Mouse (Mus musculus) midbrain, embryonic 16.5 days (tissue): ENCODE data around the gene Cox10. TPM values are rescaled to one million over a fixed set of nuclear protein-coding genes. Genes with fewer than 3 reads are reported as not detected.

ENCODE experiments used
- ATAC-seq: fragments of 200-750 bp; cut with Nextera tagmentation; 2 replicates; pipeline ENCODE4 v1.8.0; 2017; ENCODE audit warnings: moderate TSS enrichment
- H3K27ac ChIP-seq: fragments of 300-500 bp; sonication (generic); 2 replicates; pipeline ENCODE4 v1.5.1; 2014; ENCODE audit warnings: mild to moderate bottlenecking, low read length, mixed read lengths
- H3K27me3 ChIP-seq: fragments of 300-500 bp; sonication (generic); 2 replicates; pipeline ENCODE4 v1.6.1; 2014; ENCODE audit warnings: low read depth, low read length, mixed read lengths; ENCODE audit not compliant: control insufficient read depth, insufficient read depth
- H3K36me3 ChIP-seq: fragments of 300-500 bp; sonication (generic); 2 replicates; pipeline ENCODE4 v1.6.1; 2014; ENCODE audit warnings: mild to moderate bottlenecking, low read length, moderate library complexity, mixed read lengths; ENCODE audit not compliant: control insufficient read depth, insufficient read depth
- H3K4me1 ChIP-seq: fragments of 300-500 bp; sonication (generic); 2 replicates; pipeline ENCODE4 v1.6.1; 2014; ENCODE audit warnings: mild to moderate bottlenecking, low read length, mixed read lengths; ENCODE audit not compliant: control insufficient read depth, insufficient read depth
- H3K4me2 ChIP-seq: fragments of 300-500 bp; sonication (generic); 2 replicates; pipeline ENCODE4 v1.6.1; 2014; ENCODE audit warnings: mild to moderate bottlenecking, low read length, mixed read lengths
- H3K4me3 ChIP-seq: fragments of 300-500 bp; sonication (generic); 2 replicates; pipeline ENCODE4 v1.5.1; 2014; ENCODE audit warnings: low read depth, mild to moderate bottlenecking, low read length, moderate library complexity, mixed read lengths
- H3K9ac ChIP-seq: fragments of 300-500 bp; sonication (generic); 2 replicates; pipeline ENCODE4 v1.6.1; 2014; ENCODE audit warnings: low read depth, low read length, mixed read lengths
- H3K9me3 ChIP-seq: fragments of 300-500 bp; sonication (generic); replicated peaks from 2 replicates; pipeline ENCODE4 v1.6.1; 2014; ENCODE audit warnings: mild to moderate bottlenecking, low read length, mixed read lengths; ENCODE audit not compliant: control insufficient read depth, poor library complexity, severe bottlenecking
- WGBS: fragments of 180-500 bp; shearing (Covaris S2); extraction: QIAGEN DNeasy Blood & Tissue Kit; methylation state at CpG from one replicate; pipeline ENCODE4 v1.1.7; 2014; 5-methylcytosine and 5-hydroxymethylcytosine counted together
- polyA plus RNA-seq: library from polyadenylated mRNA; unstranded; fragments of >200 nt; fragmentation: Nextera tagmentation; extraction: Ambion mirVana; gene quantifications from 2 replicates; pipeline ENCODE4 v1.2.1, GENCODE M21; 2015

Gene Cox10
- polyA plus RNA-seq, 1 experiment from 2014 or later = 26.1 TPM

DNA sequence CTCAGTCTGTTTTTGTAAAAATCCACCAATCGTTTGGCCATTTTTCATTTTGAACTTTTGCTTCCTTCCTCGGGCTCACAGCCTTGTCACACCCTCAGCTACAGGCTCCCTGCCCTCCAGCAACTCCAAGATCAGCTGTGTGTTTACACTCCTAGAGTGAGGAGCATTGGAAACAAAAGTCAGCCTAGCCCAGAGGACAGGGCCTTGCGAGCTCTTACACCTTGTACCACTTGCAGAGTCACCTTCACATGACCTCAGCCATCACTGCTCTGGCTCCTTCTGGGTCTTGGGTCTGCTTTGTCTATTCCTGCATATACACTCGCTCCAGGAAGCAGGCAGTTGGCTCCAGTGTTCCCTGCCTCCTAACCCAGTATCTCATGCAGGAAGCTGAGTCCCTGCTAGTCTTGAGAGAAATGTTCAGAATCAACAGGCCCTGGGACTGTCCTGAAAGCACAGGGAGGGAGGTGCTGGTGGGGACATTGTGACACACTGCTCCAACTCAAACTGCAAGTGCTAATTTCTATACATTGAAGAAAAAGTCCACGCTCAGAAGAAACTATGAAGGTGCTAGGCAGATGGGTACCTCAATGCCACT is 79.0 kb downstream of the Cox10 start:
- Histone ChIP-seq H3K27ac (no peak overlapping the region), H3K36me3 (no peaks in the 10 kb centered on the region), H3K4me2 (no peak overlapping the region), H3K4me1 (no peaks in the 10 kb centered on the region), H3K27me3 (no peaks in the 10 kb centered on the region), H3K9ac (no peak overlapping the region), H3K4me3 (no peak overlapping the region), H3K9me3 (no peaks in the 10 kb centered on the region)
- WGBS = 81% methylated on average over 5 of the region's 5 CpGs
- ATAC-seq = no peak

DNA sequence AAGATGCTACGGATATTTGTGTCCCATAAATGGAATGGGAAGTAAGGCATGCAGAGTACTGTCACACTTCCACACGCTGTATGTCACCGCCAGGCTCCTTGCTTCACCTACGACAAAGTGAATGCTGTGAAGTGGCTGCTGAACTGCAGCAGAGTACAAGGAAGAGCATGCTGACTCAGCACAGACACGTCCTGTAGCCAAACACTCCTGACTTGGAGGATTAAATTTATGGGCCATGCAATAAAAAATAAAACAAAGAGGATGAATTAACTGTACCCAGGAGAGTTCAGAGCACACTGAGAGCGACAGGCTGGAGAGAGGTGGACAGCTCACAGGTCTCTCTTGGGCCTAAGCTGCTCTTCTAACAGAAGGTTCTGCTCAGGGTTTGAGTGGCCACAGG is 79.8 kb downstream of the Cox10 start:
- H3K4me2 ChIP-seq = no peak overlapping the region

DNA sequence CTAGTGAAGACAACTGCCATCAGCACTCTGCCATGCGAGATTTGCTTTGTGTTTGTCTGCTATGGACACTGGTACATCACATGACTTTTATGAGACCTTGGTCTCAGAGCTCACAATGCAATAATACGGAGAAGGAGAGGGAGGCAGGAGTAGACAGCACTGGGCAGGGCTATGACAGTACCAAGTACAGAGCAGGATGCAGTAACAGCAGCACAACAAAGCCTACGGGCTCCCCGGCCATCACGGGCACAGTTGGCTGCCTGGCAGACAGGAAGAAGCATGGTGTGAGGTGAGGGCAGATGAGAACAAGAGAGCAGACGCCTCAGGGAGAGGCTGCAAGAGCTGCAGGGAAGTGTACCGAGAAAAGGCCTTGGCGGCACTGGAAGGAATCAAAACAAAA is 87.3 kb downstream of the Cox10 start:
- Histone ChIP-seq H3K4me3 (no peak overlapping the region), H3K9me3 (no peaks in the 10 kb centered on the region), H3K27me3 (no peaks in the 10 kb centered on the region), H3K4me1 (no peaks in the 10 kb centered on the region), H3K27ac (no peak overlapping the region), H3K4me2 (no peak overlapping the region), H3K36me3 (no peaks in the 10 kb centered on the region), H3K9ac (no peak overlapping the region)
- no peak for ATAC-seq
- 76% methylated on average over 8 of the region's 8 CpGs for WGBS

More for the DNA sequence above, 79.8 kb downstream of the Cox10 start:
- WGBS = 80% methylated on average over 6 of the region's 6 CpGs
- H3K9ac ChIP-seq = no peak overlapping the region
- H3K4me3 ChIP-seq = no peak overlapping the region
- H3K9me3 ChIP-seq = no peaks in the 10 kb centered on the region
- no peak for ATAC-seq
- no peaks in the 10 kb centered on the region for H3K4me1 ChIP-seq
- H3K27me3 ChIP-seq = no peaks in the 10 kb centered on the region
- no peak overlapping the region for H3K27ac ChIP-seq
- no peaks in the 10 kb centered on the region for H3K36me3 ChIP-seq

DNA sequence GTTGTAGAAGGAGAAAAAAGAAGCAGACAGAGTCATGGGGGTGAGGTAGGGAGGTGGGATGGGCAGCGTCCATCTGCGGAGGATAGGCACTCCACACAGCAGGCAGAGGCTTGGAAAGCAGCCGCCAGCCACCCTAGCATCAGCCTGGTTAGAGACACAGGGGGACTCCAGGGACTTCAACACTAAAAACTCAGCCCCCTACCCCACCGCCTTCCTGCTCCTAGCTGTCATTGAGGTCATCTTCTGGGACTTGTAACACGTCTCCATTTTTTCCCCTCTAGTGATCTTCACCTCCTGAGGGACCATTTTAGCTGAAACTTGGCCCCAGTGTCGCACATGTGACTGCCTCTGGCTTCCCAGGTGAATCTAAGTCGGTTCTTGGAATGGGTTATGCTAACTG is 88.5 kb downstream of the Cox10 start:
- no peaks in the 10 kb centered on the region for H3K27me3 ChIP-seq
- WGBS = 88% methylated on average over 7 of the region's 7 CpGs

DNA sequence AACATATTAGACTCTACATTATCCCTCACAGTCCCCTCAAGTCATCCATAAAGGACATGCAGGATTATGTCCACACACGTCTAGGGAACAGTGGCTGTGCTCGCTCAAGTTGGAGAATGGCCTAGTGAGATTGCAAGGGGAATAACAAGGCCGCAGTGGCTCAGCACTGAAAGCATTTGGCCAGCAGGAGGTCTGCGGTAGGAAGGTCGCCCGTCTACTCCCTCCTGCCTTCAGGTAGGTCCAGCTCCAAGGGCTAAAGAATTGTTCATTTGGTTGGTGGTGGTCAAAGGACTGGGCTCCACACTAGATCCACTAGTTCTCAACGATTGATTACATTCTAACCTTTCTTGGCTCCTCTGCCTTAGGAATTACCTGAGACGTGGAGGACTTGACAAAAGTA is 89.0 kb downstream of the Cox10 start:
- Histone ChIP-seq H3K9ac (no peak overlapping the region), H3K36me3 (no peaks in the 10 kb centered on the region), H3K9me3 (no peaks in the 10 kb centered on the region), H3K4me1 (no peaks in the 10 kb centered on the region), H3K4me2 (no peak overlapping the region), H3K27me3 (no peaks in the 10 kb centered on the region), H3K27ac (no peak overlapping the region), H3K4me3 (no peak overlapping the region)
- ATAC-seq = no peak
- WGBS = 71% methylated on average over 8 of the region's 8 CpGs

More for the DNA sequence above, 88.5 kb downstream of the Cox10 start:
- Histone ChIP-seq H3K4me3 (no peak overlapping the region), H3K36me3 (no peaks in the 10 kb centered on the region), H3K4me2 (no peak overlapping the region), H3K4me1 (no peaks in the 10 kb centered on the region), H3K9me3 (no peaks in the 10 kb centered on the region), H3K9ac (no peak overlapping the region), H3K27ac (no peak overlapping the region)
- ATAC-seq = no peak

DNA sequence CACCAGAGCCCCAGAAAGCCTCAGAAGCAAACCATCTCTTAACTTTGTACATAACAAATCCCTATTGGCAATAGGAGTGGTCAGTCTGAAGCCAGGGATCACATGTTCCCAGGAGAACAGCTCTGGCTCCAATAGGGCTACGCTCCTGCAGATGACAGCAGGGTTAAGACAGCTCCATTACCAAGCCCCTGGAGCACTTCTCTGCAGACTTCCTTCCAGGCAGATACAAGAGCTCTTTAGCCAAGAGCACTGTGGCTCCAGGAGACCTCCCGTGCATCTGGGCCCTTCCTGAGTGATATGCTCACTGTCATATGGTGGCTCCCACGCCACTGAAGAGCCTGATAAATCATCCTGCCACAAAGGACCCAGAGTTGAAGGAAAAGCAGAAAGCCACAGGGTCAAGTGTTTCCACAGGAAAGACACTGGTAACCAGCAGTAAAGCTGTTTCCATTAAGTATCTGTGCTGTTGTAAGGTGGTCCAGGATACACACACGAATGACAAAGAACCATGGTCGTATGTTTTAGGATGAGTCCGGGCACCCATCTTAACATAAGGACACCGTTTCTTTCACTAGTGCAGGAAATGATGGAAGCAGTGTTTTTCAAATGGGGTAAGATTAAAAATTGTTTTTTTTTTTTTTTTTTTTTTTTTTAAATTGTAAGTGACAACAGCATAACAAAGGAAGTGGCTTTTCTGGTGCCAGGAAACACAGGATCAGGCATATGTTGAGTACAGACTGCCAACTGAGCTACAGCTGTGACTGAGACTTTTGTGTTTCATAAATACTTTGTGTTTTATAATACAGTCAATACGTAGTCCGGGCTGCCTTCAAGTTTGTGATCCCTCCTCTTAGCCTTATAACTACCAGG is 90.0 kb downstream of the Cox10 start:
- 84% methylated on average over 9 of the region's 9 CpGs for WGBS
- no peak overlapping the region for H3K4me3 ChIP-seq
- no peak for ATAC-seq

DNA sequence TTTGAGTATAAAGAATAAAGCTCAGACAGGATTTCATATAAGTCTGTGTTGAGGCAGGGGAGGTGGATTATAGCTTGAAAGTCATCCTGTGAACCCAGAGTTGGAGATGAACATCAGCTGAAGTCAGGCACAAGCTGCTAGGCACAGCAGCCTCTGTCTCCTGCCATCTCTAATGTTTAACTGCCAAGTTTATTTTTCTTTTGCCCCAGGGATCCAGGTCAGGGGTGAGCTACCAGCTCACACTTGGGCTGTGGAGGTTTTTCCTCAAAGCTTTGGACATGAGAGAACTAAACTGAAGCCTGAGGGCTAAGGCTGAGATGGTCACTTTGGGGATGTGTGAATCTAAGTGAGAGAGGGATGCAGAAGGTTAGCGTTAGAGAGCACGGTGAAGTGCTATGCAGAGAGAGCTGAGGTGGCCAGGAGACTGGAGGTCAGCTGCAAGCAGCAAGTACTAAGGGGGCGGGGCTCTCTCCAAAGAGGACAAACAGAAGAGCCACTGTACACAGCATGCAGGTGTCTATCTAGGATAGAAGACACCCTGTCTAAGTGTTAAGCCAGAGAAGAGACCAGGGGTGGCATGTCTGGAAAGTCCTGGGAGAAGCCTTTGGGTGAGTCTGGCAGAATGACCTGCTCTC is 91.1 kb downstream of the Cox10 start:
- H3K27me3 ChIP-seq = no peaks in the 10 kb centered on the region
- H3K4me2 ChIP-seq = no peak overlapping the region
- no peaks in the 10 kb centered on the region for H3K36me3 ChIP-seq
- H3K4me1 ChIP-seq = no peaks in the 10 kb centered on the region
- no peaks in the 10 kb centered on the region for H3K9me3 ChIP-seq
- WGBS = 79% methylated on average over 3 of the region's 3 CpGs
- no peak overlapping the region for H3K4me3 ChIP-seq
- ATAC-seq = no peak
- H3K27ac ChIP-seq = no peak overlapping the region
- no peak overlapping the region for H3K9ac ChIP-seq

More for the DNA sequence above, 90.0 kb downstream of the Cox10 start:
- no peak overlapping the region for H3K27ac ChIP-seq
- no peak overlapping the region for H3K9ac ChIP-seq
- H3K4me1 ChIP-seq = no peaks in the 10 kb centered on the region
- H3K9me3 ChIP-seq = no peaks in the 10 kb centered on the region
- H3K36me3 ChIP-seq = no peaks in the 10 kb centered on the region
- no peaks in the 10 kb centered on the region for H3K27me3 ChIP-seq
- no peak overlapping the region for H3K4me2 ChIP-seq

DNA sequence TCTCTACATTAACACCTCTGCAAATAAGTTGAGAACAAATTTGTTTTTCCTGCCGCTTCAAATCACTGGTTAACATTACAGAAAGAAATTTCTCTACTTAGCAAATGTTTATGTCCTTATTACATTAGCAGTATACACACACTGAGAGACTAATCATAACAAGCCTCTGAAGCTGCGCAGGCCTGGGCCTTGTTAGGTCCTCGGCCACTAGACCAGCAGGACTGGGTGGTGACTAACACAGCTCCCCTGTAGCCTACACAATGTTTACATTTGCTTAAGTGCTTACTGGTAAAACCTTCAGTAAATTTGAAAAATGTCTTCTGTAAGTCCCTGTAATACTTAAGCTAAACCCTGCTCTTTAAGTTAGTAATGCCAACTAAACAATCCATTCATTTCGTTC is 92.6 kb downstream of the Cox10 start:
- 91% methylated on average over 4 of the region's 4 CpGs for WGBS

DNA sequence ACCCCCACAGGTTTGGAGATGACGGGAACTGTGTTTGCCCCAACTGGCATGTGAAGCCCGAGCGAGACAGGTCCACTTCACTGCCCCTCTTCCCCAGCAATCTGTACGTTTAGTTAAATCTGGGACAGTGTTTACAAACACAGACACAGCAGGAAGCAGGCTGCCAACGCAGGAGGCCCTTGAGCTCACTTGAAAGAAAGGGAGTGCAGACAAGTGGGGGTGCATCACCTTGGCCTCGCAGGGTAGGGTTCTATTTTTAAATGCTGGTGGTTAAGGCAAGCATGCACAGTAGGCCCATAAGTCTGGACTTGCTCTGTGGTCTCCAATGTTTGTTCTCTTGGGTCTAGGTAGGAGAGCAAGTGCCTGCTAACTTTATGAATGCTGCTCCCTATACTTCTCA is 93.8 kb downstream of the Cox10 start:
- 71% methylated on average over 6 of the region's 6 CpGs for WGBS
- Histone ChIP-seq H3K27ac (no peak overlapping the region), H3K4me3 (no peak overlapping the region), H3K4me1 (no peaks in the 10 kb centered on the region; the same call in 1 of the 2 replicates), H3K27me3 (no peaks in the 10 kb centered on the region), H3K9me3 (no peaks in the 10 kb centered on the region), H3K4me2 (no peak overlapping the region), H3K9ac (no peak overlapping the region), H3K36me3 (no peaks in the 10 kb centered on the region)
- ATAC-seq = no peak

More for the DNA sequence above, 92.6 kb downstream of the Cox10 start:
- Histone ChIP-seq H3K27ac (no peak overlapping the region), H3K4me3 (no peak overlapping the region), H3K9me3 (no peaks in the 10 kb centered on the region), H3K27me3 (no peaks in the 10 kb centered on the region), H3K9ac (no peak overlapping the region), H3K4me2 (no peak overlapping the region), H3K36me3 (no peaks in the 10 kb centered on the region), H3K4me1 (no peaks in the 10 kb centered on the region; the same call in 1 of the 2 replicates)
- no peak for ATAC-seq
